Mouse (Mus musculus) v-Abl transformed pro-B cells (cell line): ENCODE results near the gene Rtn3.
"Not testable (repeated sequence)": the region's sequence is repeated elsewhere in the genome, so short reads cannot be mapped to it uniquely, and the experiment has no call there.

Source experiments
- in situ Hi-C, 2 experiments: fragments of 400-800 bp; cut with MboI; formaldehyde crosslinking; loops; one replicate each; pipeline ENCODE4 v1.15.1; 2025; ENCODE audit not compliant: unreplicated experiment in 2 of 2

Gene Rtn3

GRCm38 (mm10) chr19:7396867-7397826 is 85.9 kb downstream of the Rtn3 start:
- in situ Hi-C loops = not testable (repeated sequence)

GRCm38 (mm10) chr19:7388488-7388887 is 94.6 kb downstream of the Rtn3 start:
- in situ Hi-C loops = no loop called here

GRCm38 (mm10) chr19:7386042-7386441 is 97.0 kb downstream of the Rtn3 start:
- in situ Hi-C loops = no loop called here

- in situ Hi-C loops = no loop called here
These were observed 99.9 kb downstream of the Rtn3 start, which contains the start of gene Spindoc for GRCm38 (mm10) chr19:7382903-7383865. Spindoc (minus strand) TSS chr19:7382994.

- in situ Hi-C loops = no loop called here
These were observed 100.7 kb downstream of the Rtn3 start for GRCm38 (mm10) chr19:7382248-7382902.

GRCm38 (mm10) chr19:7381906-7382247 is 101.2 kb downstream of the Rtn3 start:
- in situ Hi-C loops = no loop called here

GRCm38 (mm10) chr19:7377639-7378038 is 105.4 kb downstream of the Rtn3 start:
- in situ Hi-C loops = no loop called here
